Mouse (Mus musculus) CH12.LX (cell line): ENCODE results near the gene Klc4.

Experiments used
- BHLHE40 ChIP-seq: IDR thresholded peaks from 2 replicates; pipeline ENCODE4 v1.6.1; 2011; ENCODE audit warnings: mild to moderate bottlenecking, low read depth, low read length, improper control_type of control experiment
- CHD1 ChIP-seq: IDR thresholded peaks from 2 replicates; pipeline ENCODE4 v1.6.1; 2012; ENCODE audit warnings: low read depth, low read length, improper control_type of control experiment, inconsistent platforms
- CTCF ChIP-seq, 2 experiments: IDR thresholded peaks in 1 of 2; conservative IDR thresholded peaks in 1 of 2; 2 replicates each; pipeline ENCODE4 v1.5.1; 2011 to 2012; ENCODE audit warnings: low read depth in 2 of 2, low read length in 2 of 2, improper control_type of control experiment in 1 of 2, inconsistent platforms in 1 of 2, mild to moderate bottlenecking in 1 of 2, moderate library complexity in 1 of 2
- EP300 ChIP-seq: IDR thresholded peaks from 2 replicates; pipeline ENCODE4 v1.6.1; 2011; ENCODE audit warnings: low read length, improper control_type of control experiment
- ETS1 ChIP-seq: conservative IDR thresholded peaks from 2 replicates; pipeline ENCODE4 v1.6.1; 2012; ENCODE audit warnings: low read depth, mild to moderate bottlenecking, inconsistent platforms, low read length, improper control_type of control experiment, moderate library complexity
- MEF2A ChIP-seq: IDR thresholded peaks from 2 replicates; pipeline ENCODE4 v1.6.1; 2014; ENCODE audit warnings: low read depth, mild to moderate bottlenecking, inconsistent platforms, low read length, improper control_type of control experiment, borderline replicate concordance
- MXI1 ChIP-seq: IDR thresholded peaks from 2 replicates; pipeline ENCODE4 v1.6.1; 2011; ENCODE audit warnings: mild to moderate bottlenecking, low read depth, low read length, improper control_type of control experiment
- POLR2A ChIP-seq: IDR thresholded peaks from 2 replicates; pipeline ENCODE4 v1.6.1; 2011; ENCODE audit warnings: low read depth, mild to moderate bottlenecking, improper control_type of control experiment, low read length
- RAD21 ChIP-seq: IDR thresholded peaks from 2 replicates; pipeline ENCODE4 v1.6.1; 2011; ENCODE audit warnings: low read depth, mild to moderate bottlenecking, low read length, improper control_type of control experiment, moderate library complexity
- UBTF ChIP-seq: IDR thresholded peaks from 2 replicates; pipeline ENCODE4 v1.6.1; 2012; ENCODE audit warnings: low read depth, mild to moderate bottlenecking, inconsistent platforms, low read length, improper control_type of control experiment, moderate library complexity
- ZC3H11A ChIP-seq: IDR thresholded peaks from 2 replicates; pipeline ENCODE4 v1.6.1; 2012; ENCODE audit warnings: low read depth, mild to moderate bottlenecking, inconsistent platforms, low read length, improper control_type of control experiment
- ZKSCAN1 ChIP-seq: IDR thresholded peaks from 2 replicates; pipeline ENCODE4 v1.6.1; 2012; ENCODE audit warnings: low read depth, inconsistent platforms, low read length, improper control_type of control experiment, borderline replicate concordance
- ZNF384 ChIP-seq: IDR thresholded peaks from 2 replicates; pipeline ENCODE4 v1.6.1; 2012; ENCODE audit warnings: low read depth, low read length, improper control_type of control experiment, inconsistent platforms

DNA sequence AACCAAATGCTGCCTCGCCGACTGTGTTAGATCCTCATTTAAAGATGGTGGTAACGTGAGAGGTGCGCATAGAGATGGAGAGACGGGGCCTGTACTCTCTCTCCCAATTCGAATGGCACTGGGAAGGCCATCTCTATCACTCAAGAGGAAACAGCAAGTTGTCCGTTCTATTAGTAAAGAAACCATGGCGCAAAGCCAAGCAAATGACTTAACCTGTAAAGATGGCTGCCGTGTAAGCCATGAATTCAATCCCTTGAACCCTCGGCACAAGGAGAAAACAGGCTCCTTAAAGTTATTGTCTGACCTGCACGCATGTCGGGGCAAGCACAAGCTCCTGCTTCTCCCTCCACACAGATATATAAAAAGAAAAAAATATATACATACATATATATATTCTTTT lies 28.0 kb downstream of the Klc4 start:
- no peak for TF ChIP-seq ETS1
- no peak for TF ChIP-seq CHD1
- no peak for TF ChIP-seq EP300
- no peak for TF ChIP-seq POLR2A
- TF ChIP-seq ZNF384 = no peak
- no peak for TF ChIP-seq MXI1
- TF ChIP-seq BHLHE40 = no peak
- no peak for TF ChIP-seq CTCF (conservative IDR thresholded peaks at IDR 0.05 in 1 of 2, IDR thresholded peaks at IDR 0.05 in 1 of 2; ENCODE audit: low read depth in 2 of 2, low read length in 2 of 2)
- no peak for TF ChIP-seq ZKSCAN1
- TF ChIP-seq MEF2A = no peak
- TF ChIP-seq ZC3H11A = no peak
- TF ChIP-seq UBTF = no peak
- no peak for TF ChIP-seq RAD21
